Mouse (Mus musculus): ENCODE results near the gene Pdss2.

GRCm38 (mm10) chr10:43220479-43220878 is 807 bp upstream of the Pdss2 start:
- TF ChIP-seq POLR2A (IDR thresholded peaks at IDR 0.05; ENCODE audit: control insufficient read depth, low read depth, low read length) (no peak), CTCF (IDR thresholded peaks at IDR 0.05; ENCODE audit: control insufficient read depth, insufficient read depth, insufficient replicate concordance, low read depth, low read length) (no peak)
